Mouse (Mus musculus) thymus, postnatal 14 days (tissue): ENCODE results near the gene Baiap2l2.
"Not testable (repeated sequence)": the region's sequence is repeated elsewhere in the genome, so short reads cannot be mapped to it uniquely, and the experiment has no call there.

ENCODE experiments used
- DNase-seq: peaks from one replicate; pipeline ENCODE4 v3.0.0; 2021

The Baiap2l2 gene

DNA sequence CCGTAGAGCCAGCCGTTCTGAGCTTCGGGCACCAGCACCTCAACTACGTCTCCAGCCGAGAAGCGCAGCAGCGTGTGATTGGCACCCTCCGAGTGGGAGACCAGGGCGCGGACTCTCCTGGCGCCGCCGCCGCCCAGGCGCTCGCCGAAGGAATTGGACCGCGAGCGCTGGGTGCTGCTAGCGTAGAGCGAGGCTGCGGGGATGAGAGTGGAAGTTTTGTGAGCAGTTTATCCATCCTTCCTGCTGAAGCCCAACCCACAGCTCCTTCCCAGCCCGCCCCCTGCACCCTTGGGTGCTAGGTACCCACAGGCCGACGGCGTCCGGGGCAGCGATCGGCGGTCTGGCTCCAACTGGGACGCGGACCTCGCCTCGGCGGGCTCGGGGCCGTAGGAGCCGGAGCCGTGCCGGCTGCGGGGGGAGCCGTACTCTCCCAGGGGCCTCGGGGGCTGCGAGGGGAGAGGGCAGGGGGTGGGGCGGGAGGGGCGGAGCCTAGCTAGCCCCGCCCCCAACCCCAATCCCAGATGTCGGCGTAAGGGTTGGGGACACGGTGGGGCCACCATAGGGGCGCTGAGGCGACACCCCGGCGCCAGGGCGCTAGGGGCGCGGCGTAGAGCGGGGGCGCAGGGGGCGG, 24.1 kb downstream of the Baiap2l2 start:
- peak; percentile 38 for DNase-seq

DNA sequence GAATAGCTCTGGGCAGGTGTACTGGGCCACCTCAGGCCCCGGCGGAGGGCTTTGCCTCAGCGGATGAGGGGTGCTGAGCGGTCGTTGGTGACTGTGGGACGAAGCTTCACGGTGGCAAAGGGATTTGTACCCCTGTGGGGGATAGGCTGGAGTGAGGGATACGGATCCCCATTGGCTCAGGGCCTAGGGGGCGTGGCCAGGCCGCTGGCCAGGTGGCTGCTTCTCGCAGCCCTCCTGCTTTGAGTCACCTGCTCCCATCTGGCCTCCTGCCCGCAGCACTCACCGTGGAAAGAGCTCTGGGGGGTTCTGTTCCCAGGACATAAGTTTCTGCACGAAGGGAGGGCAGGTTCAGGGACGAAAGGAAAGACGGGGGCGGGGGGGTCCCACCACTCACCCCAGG, 26.8 kb downstream of the Baiap2l2 start:
- DNase-seq, result no peak

DNA sequence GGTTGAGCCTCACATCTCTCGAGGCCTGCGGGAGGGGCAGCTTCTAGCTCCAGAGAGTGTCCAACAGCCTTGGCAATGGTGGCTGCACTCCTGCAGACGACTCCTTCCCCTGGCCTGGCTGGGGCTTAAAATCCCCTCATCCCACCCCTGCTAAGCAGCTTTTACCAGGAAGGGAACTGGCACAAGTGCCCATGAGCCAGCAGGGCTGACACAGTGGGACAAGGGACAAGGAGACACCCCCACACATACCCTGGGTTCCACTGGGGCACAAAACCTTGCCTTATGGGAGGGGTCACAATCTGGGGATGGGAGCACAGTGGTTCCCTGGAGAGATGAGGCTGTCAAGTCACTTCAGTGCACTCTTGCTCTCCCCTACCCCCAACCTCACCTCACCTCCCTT, 30.7 kb downstream of the Baiap2l2 start, which contains the start of gene Slc16a8:
TSS of gene Slc16a8 (minus strand) at position 101 of the 400 bp plus-strand sequence.
- no peak for DNase-seq

DNA sequence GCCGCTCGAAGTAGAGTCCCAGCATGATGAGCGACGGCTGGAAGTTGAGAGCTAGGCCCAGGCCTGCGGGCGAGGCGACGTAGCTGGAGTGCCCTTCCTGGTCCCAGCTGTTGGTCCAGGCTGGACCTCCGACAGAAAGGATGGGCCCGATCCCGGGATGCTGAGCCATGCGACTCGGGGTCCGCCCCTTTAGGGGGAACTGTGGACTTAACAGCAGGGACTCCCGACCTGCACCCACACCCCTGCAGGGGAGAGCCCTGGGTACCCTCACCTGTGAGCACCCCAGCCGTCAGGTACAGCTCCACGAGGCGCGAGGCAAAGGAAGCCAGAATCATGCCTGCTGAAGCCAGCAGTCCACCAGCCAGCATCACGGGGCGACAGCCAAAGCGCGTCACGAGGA, 32.8 kb downstream of the Baiap2l2 start:
- no peak for DNase-seq

DNA sequence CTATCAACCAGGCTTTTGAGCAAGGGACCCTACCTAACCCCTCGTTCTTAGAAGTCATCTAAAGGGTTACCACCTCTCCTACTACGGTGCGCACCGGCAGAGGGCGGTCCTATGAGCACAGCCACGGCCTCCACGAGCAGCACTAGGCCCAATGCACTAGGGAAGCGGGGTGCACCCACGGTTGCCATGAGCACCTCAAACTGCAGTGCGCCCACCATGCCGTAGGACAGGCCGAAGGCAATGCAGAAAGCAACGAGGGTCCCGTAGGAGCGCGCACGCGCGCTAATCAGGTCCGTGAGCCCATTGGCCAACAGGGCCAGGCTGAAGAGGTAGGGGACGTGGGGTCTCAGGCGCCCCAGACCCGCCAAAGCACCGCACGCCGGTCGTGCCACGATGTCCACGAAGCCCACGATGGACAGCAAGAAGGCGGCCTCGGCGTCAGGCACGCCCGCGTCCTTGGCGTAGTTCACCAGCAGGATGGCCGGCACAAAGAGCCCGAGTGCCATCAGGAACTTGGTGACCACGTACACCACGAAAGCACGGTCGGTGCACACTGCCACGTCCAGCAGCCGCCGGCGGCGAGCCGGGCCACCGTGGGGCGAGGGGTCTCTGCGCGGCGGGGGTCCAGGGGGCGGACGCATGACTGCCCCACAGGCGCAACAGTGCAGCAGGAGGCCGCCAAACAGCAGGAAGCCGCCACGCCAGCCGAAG, 33.4 kb downstream of the Baiap2l2 start:
- peak; percentile 23 for DNase-seq

DNA sequence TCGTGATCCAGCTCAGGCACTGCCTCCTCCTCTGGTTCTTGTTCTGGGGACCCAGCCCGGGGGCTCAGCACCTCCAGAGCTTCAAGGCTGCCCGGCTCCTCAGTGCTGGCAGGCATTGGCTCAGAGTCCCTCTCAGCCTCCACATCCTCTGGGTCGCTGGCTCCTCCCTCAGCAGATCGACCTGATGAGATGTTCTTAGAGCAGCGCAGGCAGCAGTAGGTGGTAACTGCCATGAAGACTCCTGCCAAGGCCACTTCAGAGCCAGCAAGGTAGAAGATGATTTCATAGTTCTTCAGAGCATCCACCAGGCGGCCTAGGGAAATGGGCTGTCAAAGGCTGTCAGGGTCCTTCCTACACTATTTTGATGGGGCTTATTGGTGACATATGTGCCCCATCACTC, 34.2 kb downstream of the Baiap2l2 start:
- DNase-seq, result no peak

DNA sequence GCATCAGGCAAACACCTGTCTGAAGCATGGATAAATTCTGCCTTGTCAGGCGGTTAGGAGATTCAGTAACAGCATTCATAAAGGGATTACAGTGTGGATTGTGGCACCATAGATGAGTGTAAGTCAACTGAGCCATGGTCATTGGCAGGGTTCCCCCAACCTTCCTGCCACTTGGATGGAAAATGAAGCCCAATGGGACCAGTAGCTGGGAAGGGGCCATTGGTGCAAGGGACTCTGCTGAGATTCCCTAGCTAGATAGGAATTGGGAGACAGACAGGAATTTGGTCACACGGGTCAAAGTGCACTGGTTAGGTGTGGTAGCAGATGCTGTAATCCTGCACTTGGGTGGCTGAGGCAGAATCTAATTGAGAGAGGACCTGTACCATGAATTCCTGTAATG, 35.1 kb downstream of the Baiap2l2 start:
- no peak for DNase-seq

DNA sequence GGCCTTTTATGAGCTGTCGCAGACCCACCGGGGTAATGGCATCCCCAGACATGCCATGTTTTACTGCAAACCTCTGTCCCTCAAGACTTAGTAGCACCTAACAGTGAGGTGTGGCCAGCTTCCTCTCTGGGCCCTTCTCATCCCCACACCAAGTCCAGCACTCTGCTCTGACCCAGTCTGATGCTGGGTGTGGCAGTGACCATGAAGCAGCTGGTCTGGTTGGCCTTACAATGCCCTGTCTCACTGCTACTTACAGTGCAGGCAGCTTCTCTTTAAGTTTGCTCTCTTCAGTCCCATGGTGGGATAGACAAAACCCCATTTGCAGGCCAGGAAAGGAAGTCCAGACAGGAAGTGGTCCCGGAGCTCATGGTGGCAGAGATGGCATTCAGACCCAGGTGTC, 40.0 kb downstream of the Baiap2l2 start:
- no peak for DNase-seq

DNA sequence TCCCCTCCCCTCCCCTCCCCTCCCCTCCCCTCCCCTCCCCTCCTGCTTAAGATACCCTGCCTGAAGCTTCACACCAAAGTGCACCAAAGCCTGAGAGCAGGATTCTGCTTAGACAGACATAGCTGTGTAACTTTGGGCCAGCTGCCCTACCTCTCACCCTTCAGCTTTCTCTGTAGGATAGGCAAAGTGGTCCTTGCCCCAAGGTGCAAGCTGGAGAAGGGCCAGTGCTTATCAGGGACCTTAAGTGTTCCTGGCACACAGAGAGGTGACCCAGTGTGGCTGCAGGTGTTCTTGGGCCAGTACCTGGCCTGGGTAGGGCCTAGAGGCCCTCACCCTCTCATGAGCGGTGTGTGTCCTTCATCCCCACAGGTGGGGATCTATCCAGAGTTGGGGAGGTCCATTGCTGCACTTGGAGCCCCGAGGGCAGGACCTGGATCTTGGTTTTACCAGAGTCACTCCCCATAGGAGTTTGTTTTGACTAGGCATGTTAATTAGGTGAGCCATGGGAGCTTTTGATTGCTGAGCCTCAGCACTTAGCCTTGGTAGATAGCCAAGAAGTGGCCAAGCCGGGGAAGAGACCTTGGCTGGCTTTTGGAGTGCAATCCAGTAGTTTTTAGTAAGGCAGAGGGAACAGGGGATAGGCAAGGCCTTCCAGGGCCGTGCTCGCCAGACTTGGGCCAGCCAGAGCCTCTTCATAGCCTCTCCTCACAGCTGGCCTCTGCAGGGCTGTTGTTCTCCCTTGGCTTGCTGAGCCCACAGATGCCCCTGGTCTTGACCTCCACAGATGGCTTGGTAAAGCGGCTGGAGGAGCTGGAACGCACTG, 41.1 kb downstream of the Baiap2l2 start:
- no peak for DNase-seq

DNA sequence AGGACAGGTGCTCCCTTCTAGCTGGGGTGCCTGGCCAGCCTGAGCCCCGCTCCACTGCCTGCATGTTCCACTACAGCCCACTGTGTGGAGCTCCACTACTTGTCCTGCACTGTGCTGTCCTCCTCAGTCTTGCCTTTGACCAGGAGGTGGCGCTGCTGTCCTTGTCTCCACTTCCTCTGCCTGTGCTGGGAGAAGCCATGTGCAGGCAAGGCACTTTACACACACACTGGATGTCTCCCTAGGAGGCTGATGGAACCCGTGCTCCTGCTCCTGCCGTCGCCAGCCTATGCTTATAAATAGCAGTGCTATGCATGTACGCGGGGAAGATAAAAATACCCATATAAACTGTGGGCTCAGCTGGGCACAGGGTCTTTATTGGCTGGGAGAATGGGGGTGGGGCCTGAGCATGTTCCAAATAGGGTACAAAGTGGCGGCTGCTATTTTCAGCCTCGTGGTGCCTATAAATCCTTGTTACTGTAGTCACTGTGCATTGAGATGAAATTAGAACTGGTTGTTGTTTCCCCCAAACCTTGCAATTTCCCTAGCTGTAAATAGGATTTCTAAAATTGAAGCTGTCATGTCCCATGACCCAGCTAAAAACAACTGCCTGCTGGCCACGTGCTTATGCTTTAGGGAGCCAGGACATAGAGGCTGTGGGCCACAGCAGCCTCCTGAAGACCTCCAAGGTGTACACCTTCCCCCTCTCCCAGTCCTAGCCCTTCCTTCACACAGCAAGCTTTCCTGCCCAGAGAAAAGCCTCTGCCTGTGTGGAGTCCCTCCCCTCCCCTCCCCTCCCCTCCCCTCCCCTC, 41.9 kb downstream of the Baiap2l2 start:
- peak; percentile 95 for DNase-seq

DNA sequence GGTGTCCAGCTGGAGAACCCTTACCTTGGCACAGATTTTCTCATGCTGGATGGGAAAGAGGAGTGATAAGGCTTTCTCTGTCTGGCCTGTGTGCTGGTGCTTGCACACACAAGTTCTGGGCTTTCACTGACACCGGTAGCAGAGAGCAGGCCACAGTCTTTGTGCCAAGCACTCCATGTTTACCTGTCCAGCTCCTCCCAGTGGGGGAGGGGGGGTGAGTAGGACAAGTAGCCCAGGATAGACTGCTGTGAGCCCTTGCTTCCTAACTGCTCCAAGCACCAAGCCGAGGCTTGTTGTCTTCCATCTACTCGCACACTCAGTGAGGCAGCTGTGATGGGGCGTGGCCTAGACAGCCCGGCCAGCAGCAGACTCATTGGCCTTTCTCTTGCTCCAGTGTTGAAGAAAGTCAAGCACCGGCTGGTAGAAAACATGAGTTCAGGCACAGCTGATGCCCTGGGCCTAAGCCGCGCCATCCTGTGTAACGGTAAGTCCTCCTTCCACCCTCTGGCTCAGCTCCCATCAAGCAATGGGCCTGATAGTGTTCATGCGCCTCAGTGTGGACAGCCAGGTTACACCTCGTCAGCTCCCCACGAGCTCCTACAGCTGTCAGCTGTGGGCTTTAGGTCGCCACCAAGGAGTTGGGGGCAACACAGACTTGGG, 42.6 kb downstream of the Baiap2l2 start:
- no peak for DNase-seq

DNA sequence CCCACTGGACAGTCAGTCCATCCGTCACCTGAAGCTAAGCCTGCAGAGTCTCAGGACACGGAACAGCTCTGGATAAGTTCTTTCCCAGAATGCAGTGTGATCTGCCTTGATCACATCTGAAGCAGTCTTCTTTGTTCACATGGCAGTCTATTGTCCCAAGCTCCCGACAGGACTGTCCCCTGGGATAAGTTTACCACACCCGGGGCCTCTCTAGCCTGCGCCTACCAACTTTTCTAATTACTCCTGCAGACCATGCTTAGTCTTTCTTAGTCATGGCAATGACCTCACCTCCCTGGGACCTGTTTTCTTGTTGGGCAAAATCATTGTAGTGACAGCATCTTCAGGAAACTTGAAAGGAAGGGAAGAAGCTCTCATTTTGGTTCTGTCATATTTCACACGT, 47.3 kb downstream of the Baiap2l2 start:
- no peak for DNase-seq

DNA sequence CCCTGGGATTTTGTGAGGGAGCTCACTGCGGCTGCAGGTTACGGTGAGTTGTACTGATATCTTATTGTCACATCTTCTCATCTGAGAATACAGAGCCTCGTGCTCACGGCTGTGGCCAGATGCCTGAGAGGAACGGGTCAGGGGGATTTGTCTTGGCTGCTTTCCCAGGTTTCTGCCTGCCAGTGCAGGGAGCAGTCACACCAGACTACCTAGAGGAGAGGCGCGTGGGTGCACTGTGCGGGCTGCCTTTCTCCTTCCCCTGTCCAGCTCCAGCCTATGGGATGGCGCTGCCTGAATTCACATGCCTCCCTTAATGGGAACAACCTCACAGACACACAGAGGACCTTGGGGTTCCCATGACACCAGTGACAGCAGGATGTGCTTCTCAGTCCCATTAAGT, 50.1 kb downstream of the Baiap2l2 start:
- DNase-seq, result no peak

DNA sequence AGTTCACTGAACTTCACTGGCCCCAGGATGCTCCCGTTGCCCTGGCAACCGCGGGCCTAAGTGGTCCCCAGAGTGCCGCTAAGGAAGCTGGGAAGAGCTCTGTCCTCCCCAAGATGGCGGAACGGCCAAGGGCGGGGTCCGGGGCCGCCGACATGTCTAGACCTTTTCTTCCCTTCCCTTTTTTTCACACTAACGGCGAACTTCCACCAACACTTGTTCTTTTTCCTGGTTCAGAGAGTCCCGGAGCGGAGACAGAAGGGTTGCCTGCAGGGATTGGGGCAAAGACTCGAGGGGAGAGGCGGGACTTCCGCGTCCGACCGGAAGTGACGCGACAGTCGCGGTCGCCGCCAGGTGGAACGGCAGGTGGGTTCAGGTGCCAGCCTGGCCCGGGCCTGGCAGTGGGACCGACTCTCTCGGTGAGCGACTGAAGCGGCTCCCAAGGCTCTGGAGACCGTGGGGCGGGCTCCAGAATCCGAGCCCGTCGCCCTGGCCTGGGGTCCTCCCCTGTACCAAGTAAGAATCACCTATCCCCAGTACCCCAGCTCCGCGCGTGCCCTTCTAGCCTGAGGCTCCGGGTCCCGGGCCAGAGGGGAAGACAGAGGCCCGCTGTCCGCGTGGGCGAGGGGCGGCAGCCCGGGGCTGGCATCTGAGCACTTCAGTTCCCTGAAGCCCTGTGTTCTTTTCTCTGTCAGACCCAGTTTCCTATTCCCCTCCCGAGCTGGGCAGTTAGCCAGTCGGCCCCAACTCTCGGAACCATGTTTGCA, 56.1 kb downstream of the Baiap2l2 start, which contains the start of the genes Pick1 and Gm49486:
TSS of gene Pick1 (plus strand) at position 116 of the 764 bp plus-strand sequence.
TSS of gene Gm49486 (plus strand) at position 334 of the 764 bp plus-strand sequence.
- peak; percentile 91 for DNase-seq

DNA sequence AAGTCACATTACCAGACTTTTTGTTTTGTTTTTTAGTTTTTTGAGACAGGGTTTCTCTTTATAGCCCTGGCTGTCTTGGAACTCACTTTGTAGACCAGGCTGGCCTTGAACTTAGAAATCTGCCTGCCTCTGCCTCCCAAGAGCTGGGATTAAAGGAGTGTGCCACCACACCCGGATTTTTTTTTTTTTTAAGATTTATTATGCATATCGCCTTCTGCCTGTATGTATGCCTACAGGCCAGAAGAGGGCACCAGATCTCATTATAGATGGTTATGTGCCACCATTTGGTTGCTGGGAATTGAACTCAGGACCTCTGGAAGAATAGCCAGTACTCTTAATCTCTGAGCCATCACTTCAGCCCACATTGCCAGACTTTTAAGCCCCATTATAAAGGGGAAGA, 59.6 kb downstream of the Baiap2l2 start:
- DNase-seq, result not testable (repeated sequence)

DNA sequence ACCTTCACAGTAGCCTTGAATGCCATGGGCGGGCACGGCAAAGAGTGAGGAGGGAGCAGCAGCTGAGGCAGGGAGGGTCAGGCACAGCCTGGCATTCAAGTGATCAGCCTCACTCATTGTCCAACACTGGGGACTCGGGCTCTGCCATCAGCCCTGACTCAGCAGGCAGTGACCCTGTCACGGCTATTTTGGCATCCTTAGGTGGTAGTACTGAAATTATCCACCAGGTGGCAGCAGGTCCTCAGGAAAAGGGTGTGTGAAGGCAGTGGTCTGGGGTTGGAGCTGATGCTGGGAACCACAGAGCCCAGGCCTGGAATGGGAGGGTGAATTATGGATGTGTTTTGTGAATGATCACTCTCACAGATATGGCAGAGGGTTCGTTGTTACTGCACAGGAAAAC, 60.7 kb downstream of the Baiap2l2 start:
- peak; percentile 81 for DNase-seq

DNA sequence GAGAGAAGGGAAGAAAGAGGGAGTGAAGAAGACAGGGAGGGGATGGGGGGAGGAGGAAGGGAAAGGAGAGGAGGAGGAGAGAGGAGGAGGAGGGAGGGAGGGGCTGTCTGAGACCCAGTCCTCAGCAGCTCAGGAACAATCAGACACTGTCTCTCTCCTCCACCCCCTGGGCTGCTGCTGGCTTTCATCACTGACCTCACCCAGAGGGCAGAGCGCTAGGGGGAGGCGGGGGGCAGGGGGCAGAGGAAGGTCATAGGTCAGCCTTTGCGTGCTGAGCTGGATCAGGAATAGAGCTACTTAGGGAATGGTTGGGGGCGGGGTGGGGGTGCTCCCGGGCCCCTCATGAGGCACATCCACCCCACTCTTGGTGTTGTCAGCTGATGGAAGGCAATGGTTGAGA, 61.7 kb downstream of the Baiap2l2 start:
- no peak for DNase-seq

DNA sequence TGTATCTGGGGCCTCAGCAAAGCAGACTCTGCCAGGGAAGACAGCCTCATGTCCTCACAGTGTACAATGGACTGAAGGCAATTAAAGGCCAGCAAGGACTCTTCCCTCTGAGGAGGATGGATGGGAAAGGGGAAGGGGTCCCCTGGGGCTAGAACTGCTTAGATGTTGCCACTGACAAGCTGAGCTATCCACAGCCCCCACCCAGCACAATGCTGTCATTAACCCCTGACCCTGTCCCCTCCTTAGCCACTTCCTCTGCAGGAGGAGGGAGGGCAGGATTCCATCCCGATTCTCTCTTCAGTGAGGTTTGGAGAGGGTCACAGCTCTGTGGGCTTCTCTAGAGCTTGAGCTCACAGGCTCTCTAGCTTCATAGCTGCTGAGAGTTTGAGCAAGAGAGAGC, 65.8 kb downstream of the Baiap2l2 start:
- no peak for DNase-seq

DNA sequence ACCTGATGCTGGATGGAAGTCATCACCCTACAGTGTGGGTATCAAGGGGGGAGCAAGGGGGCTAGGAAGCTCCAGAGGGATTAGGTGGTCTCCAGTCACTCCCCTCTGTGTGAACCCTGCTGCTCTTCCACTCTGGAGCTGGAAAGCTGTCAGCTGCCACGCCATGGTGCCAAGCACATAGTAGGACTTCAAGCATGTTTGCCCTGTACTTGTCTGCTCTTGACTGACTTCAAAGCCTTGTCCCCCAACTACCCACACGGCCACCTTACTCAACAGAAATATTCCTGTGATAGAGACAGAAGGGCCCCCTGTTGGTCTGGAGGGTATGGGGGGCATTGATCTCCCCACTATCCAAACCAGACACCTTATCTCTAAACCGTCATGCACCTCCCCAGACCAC, 69.1 kb downstream of the Baiap2l2 start:
- DNase-seq, result no peak

DNA sequence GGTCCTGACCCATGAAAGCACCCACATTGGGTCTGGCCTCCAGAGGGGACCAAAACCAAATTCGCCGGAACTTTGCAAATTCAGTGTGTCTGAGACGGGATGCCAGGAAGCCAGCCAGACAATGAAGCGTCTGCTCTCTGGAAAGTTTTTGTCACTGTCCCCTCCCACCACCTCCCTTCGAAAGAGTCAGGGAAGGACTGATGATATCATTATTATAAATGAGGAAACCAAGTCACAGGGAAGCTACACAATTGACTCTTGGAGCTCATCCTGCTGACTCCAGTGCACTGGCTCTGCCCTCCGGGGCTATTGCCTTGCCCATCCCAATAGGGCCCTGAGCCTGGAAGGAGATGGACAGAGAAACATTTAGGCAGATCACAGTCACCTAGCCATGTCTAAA, 71.7 kb downstream of the Baiap2l2 start:
- DNase-seq, result no peak

DNA sequence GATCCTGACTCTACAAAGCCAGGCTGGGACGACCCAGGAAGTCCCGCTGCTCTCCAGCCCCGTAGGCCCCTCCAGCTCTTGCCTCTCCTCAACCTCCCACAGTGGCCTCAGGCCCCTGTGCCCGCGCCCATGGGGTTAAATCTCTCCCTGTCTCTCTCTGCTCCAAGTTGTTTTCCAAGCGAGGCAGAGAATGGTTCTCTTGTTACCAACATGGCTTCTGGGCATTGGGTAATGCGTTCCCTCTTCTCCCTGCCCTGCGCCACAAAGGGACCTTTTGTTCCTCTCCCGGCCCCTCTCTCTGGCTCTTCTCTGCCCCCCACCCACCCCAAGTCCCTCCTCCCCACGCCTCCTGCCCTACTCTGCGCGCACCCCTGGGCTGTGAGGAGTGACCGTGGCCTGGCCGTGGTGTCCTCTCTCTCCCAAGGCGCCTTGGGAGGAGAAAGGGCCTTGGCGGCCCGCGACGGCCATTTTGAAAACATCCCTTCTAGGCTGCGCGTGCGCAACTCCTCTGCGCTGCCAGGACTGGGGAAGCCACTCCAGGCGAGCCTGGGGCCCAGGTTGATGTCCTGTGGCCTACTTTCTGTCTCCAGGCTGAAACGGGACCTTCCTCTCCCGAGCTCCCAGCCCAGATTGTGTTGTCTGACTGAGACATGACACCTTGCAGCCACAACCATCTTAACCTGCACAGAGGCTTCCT, 72.4 kb downstream of the Baiap2l2 start:
- DNase-seq, result no peak
